Mouse (Mus musculus) heart, embryonic 11.5 days (tissue): Measurements from ENCODE around the gene Fut11. TPM values are rescaled to one million over a fixed set of nuclear protein-coding genes. Genes with fewer than 3 reads are reported as not detected.

Experiments used
- ATAC-seq: fragments of 200-750 bp; cut with Nextera tagmentation; replicated peaks from 2 replicates; pipeline ENCODE4 v1.8.0; 2017; ENCODE audit warnings: moderate library complexity; ENCODE audit not compliant: insufficient number of reproducible peaks, low FRiP score, low TSS enrichment
- H3K27ac ChIP-seq: fragments of 300-500 bp; sonication (generic); 2 replicates; pipeline ENCODE4 v1.5.1; 2014; ENCODE audit warnings: mild to moderate bottlenecking, low read depth, low read length
- H3K27me3 ChIP-seq: fragments of 300-500 bp; sonication (generic); 2 replicates; pipeline ENCODE4 v1.6.1; 2014; ENCODE audit warnings: mild to moderate bottlenecking, low read length, mixed read lengths; ENCODE audit not compliant: control insufficient read depth, insufficient read depth
- H3K36me3 ChIP-seq: fragments of 300-500 bp; sonication (generic); 2 replicates; pipeline ENCODE4 v1.6.1; 2014; ENCODE audit warnings: mild to moderate bottlenecking, low read length, moderate library complexity, mixed read lengths; ENCODE audit not compliant: control insufficient read depth, insufficient read depth
- H3K4me1 ChIP-seq: fragments of 300-500 bp; sonication (generic); 2 replicates; pipeline ENCODE4 v1.6.1; 2014; ENCODE audit warnings: low read length; ENCODE audit not compliant: control insufficient read depth, insufficient read depth
- H3K4me2 ChIP-seq: fragments of 300-500 bp; sonication (generic); 2 replicates; pipeline ENCODE4 v1.6.1; 2014; ENCODE audit warnings: mild to moderate bottlenecking, moderate library complexity
- H3K4me3 ChIP-seq: fragments of 300-500 bp; sonication (generic); 2 replicates; pipeline ENCODE4 v1.5.1; 2014; ENCODE audit warnings: low read depth, low read length
- H3K9ac ChIP-seq: fragments of 300-500 bp; sonication (generic); 2 replicates; pipeline ENCODE4 v1.6.1; 2014; ENCODE audit warnings: mild to moderate bottlenecking, low read depth, low read length, moderate library complexity
- H3K9me3 ChIP-seq: fragments of 300-500 bp; sonication (generic); replicated peaks from 2 replicates; pipeline ENCODE4 v1.6.1; 2016; ENCODE audit warnings: low read length; ENCODE audit not compliant: control insufficient read depth
- WGBS: fragments of 180-500 bp; shearing (Covaris S2); extraction: QIAGEN DNeasy Blood & Tissue Kit; methylation state at CpG from one replicate; pipeline ENCODE4 v1.1.7; 2014; ENCODE audit not compliant: insufficient replicate concordance; 5-methylcytosine and 5-hydroxymethylcytosine counted together
- polyA plus RNA-seq: library from polyadenylated mRNA; unstranded; fragments of >200 nt; fragmentation: Nextera tagmentation; extraction: Ambion mirVana; gene quantifications from 2 replicates; pipeline ENCODE4 v1.2.1, GENCODE M21; 2014

The Fut11 gene
- polyA plus RNA-seq, 1 experiment from 2014 or later: 13.4 TPM

GRCm38 (mm10) chr14:20718443-20718842, 23.7 kb downstream of the Fut11 start:
- H3K4me3 ChIP-seq: no peak overlapping the region
- WGBS: 85% methylated on average over 10 of the region's 10 CpGs
- H3K4me1 ChIP-seq: peaks cover 9% of the 10 kb centered on the region
- ATAC-seq: no peak
- no peak overlapping the region for H3K4me2 ChIP-seq
- no peak overlapping the region for H3K9ac ChIP-seq
- H3K27ac ChIP-seq: no peak overlapping the region
- H3K36me3 ChIP-seq: peaks cover 64% of the 10 kb centered on the region
- no peaks in the 10 kb centered on the region for H3K27me3 ChIP-seq
- H3K9me3 ChIP-seq: no peaks in the 10 kb centered on the region

- peaks cover 2% of the 10 kb centered on the region; the same call in 1 of the 2 replicates for H3K4me1 ChIP-seq
- H3K4me2 ChIP-seq: no peak overlapping the region
- H3K9ac ChIP-seq: no peak overlapping the region
- no peak overlapping the region for H3K4me3 ChIP-seq
- whole genome bisulfite sequencing: 92% methylated on average over 12 of the region's 12 CpGs
- H3K27me3 ChIP-seq: no peaks in the 10 kb centered on the region
- H3K9me3 ChIP-seq: no peaks in the 10 kb centered on the region
- H3K27ac ChIP-seq: no peak overlapping the region
- peaks cover 67% of the 10 kb centered on the region for H3K36me3 ChIP-seq
- ATAC-seq: no peak
These were observed 25.0 kb downstream of the Fut11 start for GRCm38 (mm10) chr14:20719767-20720166.

- no peaks in the 10 kb centered on the region for H3K27me3 ChIP-seq
- no peak for ATAC-seq
- no peaks in the 10 kb centered on the region for H3K9me3 ChIP-seq
- no peak overlapping the region for H3K4me2 ChIP-seq
- 85% methylated on average over 4 of the region's 4 CpGs for WGBS
- no peak overlapping the region for H3K4me3 ChIP-seq
- peaks cover 67% of the 10 kb centered on the region for H3K36me3 ChIP-seq
- peaks cover 14% of the 10 kb centered on the region for H3K4me1 ChIP-seq
- H3K27ac ChIP-seq: no peak overlapping the region
- H3K9ac ChIP-seq: no peak overlapping the region
These were observed 26.6 kb downstream of the Fut11 start for GRCm38 (mm10) chr14:20721371-20721770.

GRCm38 (mm10) chr14:20723006-20723405, 28.2 kb downstream of the Fut11 start:
- no peaks in the 10 kb centered on the region for H3K9me3 ChIP-seq
- no peak overlapping the region for H3K27ac ChIP-seq
- ATAC-seq: no peak
- 82% methylated on average over 12 of the region's 12 CpGs for WGBS
- peaks cover 14% of the 10 kb centered on the region for H3K4me1 ChIP-seq
- H3K4me3 ChIP-seq: no peak overlapping the region
- no peaks in the 10 kb centered on the region for H3K27me3 ChIP-seq
- no peak overlapping the region for H3K9ac ChIP-seq
- no peak overlapping the region for H3K4me2 ChIP-seq
- H3K36me3 ChIP-seq: peaks cover 65% of the 10 kb centered on the region

GRCm38 (mm10) chr14:20724043-20724442, 29.3 kb downstream of the Fut11 start:
- Histone ChIP-seq H3K27ac (no peak overlapping the region), H3K27me3 (no peaks in the 10 kb centered on the region), H3K9me3 (no peaks in the 10 kb centered on the region), H3K36me3 (peaks cover 64% of the 10 kb centered on the region), H3K4me2 (no peak overlapping the region), H3K9ac (no peak overlapping the region), H3K4me1 (peaks cover 14% of the 10 kb centered on the region), H3K4me3 (no peak overlapping the region)
- ATAC-seq: no peak
- 38% methylated on average over 5 of the region's 5 CpGs for WGBS

GRCm38 (mm10) chr14:20725660-20726339, 31.0 kb downstream of the Fut11 start:
- Histone ChIP-seq H3K4me3 (no peak overlapping the region), H3K9ac (0 out of 2 replicates have a peak overlapping the region, but pooled peaks have one; percentile 11), H3K36me3 (peaks cover 60% of the 10 kb centered on the region), H3K9me3 (no peaks in the 10 kb centered on the region), H3K27ac (peak overlapping the region; percentile 65), H3K4me1 (peaks cover 14% of the 10 kb centered on the region), H3K4me2 (peak overlapping the region; percentile 25), H3K27me3 (no peaks in the 10 kb centered on the region)
- ATAC-seq: no peak
- 33% methylated on average over 6 of the region's 6 CpGs for WGBS

- H3K4me2 ChIP-seq: no peak overlapping the region
- WGBS: 87% methylated on average over 9 of the region's 9 CpGs
- no peak for ATAC-seq
- peaks cover 34% of the 10 kb centered on the region for H3K36me3 ChIP-seq
- peaks cover 14% of the 10 kb centered on the region for H3K4me1 ChIP-seq
- H3K9ac ChIP-seq: no peak overlapping the region
- H3K27ac ChIP-seq: no peak overlapping the region; the same call in 1 of the 2 replicates
- no peaks in the 10 kb centered on the region for H3K9me3 ChIP-seq
- H3K4me3 ChIP-seq: no peak overlapping the region
- no peaks in the 10 kb centered on the region for H3K27me3 ChIP-seq
These were observed 35.1 kb downstream of the Fut11 start for GRCm38 (mm10) chr14:20729871-20730270.

GRCm38 (mm10) chr14:20730853-20731602, 36.3 kb downstream of the Fut11 start:
- H3K9me3 ChIP-seq: no peaks in the 10 kb centered on the region
- H3K4me2 ChIP-seq: no peak overlapping the region
- H3K27ac ChIP-seq: no peak overlapping the region
- no peak overlapping the region for H3K9ac ChIP-seq
- H3K27me3 ChIP-seq: no peaks in the 10 kb centered on the region
- H3K36me3 ChIP-seq: peaks cover 30% of the 10 kb centered on the region
- no peak overlapping the region for H3K4me3 ChIP-seq
- WGBS: 86% methylated on average over 9 of the region's 9 CpGs
- peaks cover 13% of the 10 kb centered on the region for H3K4me1 ChIP-seq
- ATAC-seq: no peak
